Mouse (Mus musculus) erythroblast, adult 5-6 weeks (primary cell): ENCODE data around the gene Defb47. TPM values are rescaled to one million over a fixed set of nuclear protein-coding genes. Genes with fewer than 3 reads are reported as not detected.

Experiments used
- total RNA-seq, 2 experiments: library from RNA; stranded (forward) in 1 of 2; stranded (reverse) in 1 of 2; fragments of 150-400 nt in 1 of 2; fragments of 200-764, 138-1000 nt in 1 of 2; gene quantifications; 2 replicates each; pipeline versions ENCODE4 v1.2.3 to v1.2.4; 2015 to 2017; ENCODE audit warnings: low replicate concordance in 2 of 2

Defb47 gene
- total RNA-seq, 2 experiments from 2014 or later = not detected

Other genes with a start within 250 kb of the Defb47 start
- gene Ints6, start 236.9 kb upstream of the Defb47 start, total RNA-seq (2015; ENCODE audit: low replicate concordance) = 11.5 and 22.2 TPM in 2 replicates
- gene Ints6, start 236.9 kb upstream of the Defb47 start, total RNA-seq (2017; ENCODE audit: low replicate concordance) = 35.7 and 45.7 TPM in 2 replicates
- gene Wdfy2, start 160.4 kb upstream of the Defb47 start, total RNA-seq (2015; ENCODE audit: low replicate concordance) = 4.8 and 7.9 TPM in 2 replicates
- 4.7 and 8.0 TPM in 2 replicates for gene Wdfy2, start 160.4 kb upstream of the Defb47 start, total RNA-seq (2017; ENCODE audit: low replicate concordance)
- not detected in 2 replicates for gene Defb48, start 13.6 kb upstream of the Defb47 start, total RNA-seq (2015; ENCODE audit: low replicate concordance)
- gene Defb48, start 13.6 kb upstream of the Defb47 start, total RNA-seq (2017; ENCODE audit: low replicate concordance) = not detected in 2 replicates
- not detected in 2 replicates for gene Defb43, start 13.7 kb downstream of the Defb47 start, total RNA-seq (2015; ENCODE audit: low replicate concordance)
- not detected in 2 replicates for gene Defb43, start 13.7 kb downstream of the Defb47 start, total RNA-seq (2017; ENCODE audit: low replicate concordance)
- not detected in 2 replicates for gene Defb42, start 48.9 kb downstream of the Defb47 start, total RNA-seq (2015; ENCODE audit: low replicate concordance)
- gene Defb42, start 48.9 kb downstream of the Defb47 start, total RNA-seq (2017; ENCODE audit: low replicate concordance) = not detected in 2 replicates
- not detected in 2 replicates for gene Defb30, start 51.9 kb downstream of the Defb47 start, total RNA-seq (2015; ENCODE audit: low replicate concordance)
- not detected in 2 replicates for gene Defb30, start 51.9 kb downstream of the Defb47 start, total RNA-seq (2017; ENCODE audit: low replicate concordance)